Mouse (Mus musculus) urinary bladder, adult 18-20 months (tissue): ENCODE data around the gene Ankrd55.

Experiments used
- DNase-seq, 2 experiments: peaks; one replicate each; pipeline ENCODE4 v3.0.0; 2022; ENCODE audit warnings: low spot score in 2 of 2, mixed read lengths in 2 of 2

Gene Ankrd55

GRCm38 (mm10) chr13:112378782-112379305 lies 90.6 kb downstream of the Ankrd55 start:
- no peak for DNase-seq

GRCm38 (mm10) chr13:112381476-112381875 lies 93.2 kb downstream of the Ankrd55 start:
- no peak for DNase-seq

- DNase-seq, result no peak
Measured at GRCm38 (mm10) chr13:112382457-112382856, 94.2 kb downstream of the Ankrd55 start.

GRCm38 (mm10) chr13:112382956-112383355 lies 94.7 kb downstream of the Ankrd55 start:
- peak in 1 of 2 experiments; percentile 43 for DNase-seq

- DNase-seq, result no peak
Measured at GRCm38 (mm10) chr13:112383941-112384659, 95.8 kb downstream of the Ankrd55 start.

GRCm38 (mm10) chr13:112385040-112385439 lies 96.8 kb downstream of the Ankrd55 start:
- DNase-seq, result no peak

- no peak for DNase-seq
Measured at GRCm38 (mm10) chr13:112386494-112387075, 98.3 kb downstream of the Ankrd55 start.

- no peak for DNase-seq
Measured at GRCm38 (mm10) chr13:112387279-112387678, 99.0 kb downstream of the Ankrd55 start.

- no peak for DNase-seq
Measured at GRCm38 (mm10) chr13:112388176-112388575, 99.9 kb downstream of the Ankrd55 start.

- DNase-seq, result no peak
Measured at GRCm38 (mm10) chr13:112390206-112390605, 102.0 kb downstream of the Ankrd55 start.

GRCm38 (mm10) chr13:112391354-112391753 lies 103.1 kb downstream of the Ankrd55 start:
- no peak for DNase-seq

GRCm38 (mm10) chr13:112393356-112393755 lies 105.1 kb downstream of the Ankrd55 start:
- DNase-seq, result no peak

GRCm38 (mm10) chr13:112394271-112394670 lies 106.0 kb downstream of the Ankrd55 start:
- no peak for DNase-seq

GRCm38 (mm10) chr13:112404723-112405122 lies 116.5 kb downstream of the Ankrd55 start:
- DNase-seq, result no peak

GRCm38 (mm10) chr13:112405184-112405583 lies 116.9 kb downstream of the Ankrd55 start:
- DNase-seq, result no peak

- no peak for DNase-seq
Measured at GRCm38 (mm10) chr13:112406618-112407017, 118.4 kb downstream of the Ankrd55 start.

- no peak for DNase-seq
Measured at GRCm38 (mm10) chr13:112407181-112407700, 119.0 kb downstream of the Ankrd55 start.

GRCm38 (mm10) chr13:112407776-112408490 lies 119.7 kb downstream of the Ankrd55 start:
- DNase-seq, result no peak

- DNase-seq, result no peak
Measured at GRCm38 (mm10) chr13:112408701-112409100, 120.5 kb downstream of the Ankrd55 start.

GRCm38 (mm10) chr13:112409331-112409730 lies 121.1 kb downstream of the Ankrd55 start:
- DNase-seq, result no peak

- no peak for DNase-seq
Measured at GRCm38 (mm10) chr13:112409851-112410250, 121.6 kb downstream of the Ankrd55 start.

GRCm38 (mm10) chr13:112410461-112410860 lies 122.2 kb downstream of the Ankrd55 start:
- no peak for DNase-seq
